Mouse (Mus musculus) cerebellum, adult (tissue): ENCODE data around the gene Tmem223.
"Not testable (repeated sequence)": the region's sequence is repeated elsewhere in the genome, so short reads cannot be mapped to it uniquely, and the experiment has no call there.

Experiments
- ATAC-seq: cut with Nextera tagmentation; 2 replicates; pipeline ENCODE4 v1.9.2; 2017; ENCODE audit warnings: mild to moderate bottlenecking, moderate library complexity, mixed read lengths; ENCODE audit not compliant: insufficient number of reproducible peaks, low FRiP score, low TSS enrichment

The Tmem223 gene

GRCm38 (mm10) chr19:8770567-8771270 is at the start of gene Tmem223:
TSS of gene Tmem223 (plus strand) at chr19:8770996.
- peak; percentile 52; the same call in 1 of the 2 replicates for ATAC-seq

DNA sequence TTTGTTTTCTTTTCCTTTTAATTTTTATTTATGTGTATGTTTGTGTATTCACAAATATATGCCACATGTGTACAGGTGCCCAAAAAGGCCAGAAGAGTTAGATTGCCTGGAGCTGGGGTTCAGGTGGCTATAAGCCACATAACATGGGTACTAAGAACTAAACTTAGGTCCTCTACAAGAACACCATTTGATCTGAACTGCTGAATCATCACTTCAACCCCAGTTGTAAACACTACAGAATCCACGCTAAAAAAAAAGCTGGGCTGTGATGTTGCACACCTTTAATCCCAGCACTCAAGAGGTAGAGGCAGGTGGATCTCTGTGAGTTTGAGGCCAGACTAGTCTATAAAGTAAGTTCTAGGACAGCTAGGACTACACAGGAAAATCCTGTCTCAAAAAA is 49.4 kb upstream of the Tmem223 start:
- no peak for ATAC-seq

GRCm38 (mm10) chr19:8722021-8722420 is 48.8 kb upstream of the Tmem223 start:
- no peak for ATAC-seq

DNA sequence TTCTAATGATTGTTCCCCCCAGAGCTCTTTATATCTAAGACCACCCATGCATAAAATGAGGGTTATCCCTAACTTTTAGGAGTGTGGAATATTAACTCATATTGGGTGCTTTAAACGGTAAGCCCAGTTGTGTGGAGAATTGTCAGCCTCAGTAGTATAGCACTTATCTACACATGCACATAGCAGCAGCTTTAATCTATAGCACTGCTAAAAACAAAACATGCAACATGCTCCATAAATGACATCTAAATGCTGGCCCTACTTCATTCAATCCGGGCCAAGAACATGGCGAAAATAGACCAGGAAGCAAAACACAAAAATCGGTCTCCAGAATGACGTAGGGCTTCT is 48.3 kb upstream of the Tmem223 start:
- ATAC-seq = no peak

DNA sequence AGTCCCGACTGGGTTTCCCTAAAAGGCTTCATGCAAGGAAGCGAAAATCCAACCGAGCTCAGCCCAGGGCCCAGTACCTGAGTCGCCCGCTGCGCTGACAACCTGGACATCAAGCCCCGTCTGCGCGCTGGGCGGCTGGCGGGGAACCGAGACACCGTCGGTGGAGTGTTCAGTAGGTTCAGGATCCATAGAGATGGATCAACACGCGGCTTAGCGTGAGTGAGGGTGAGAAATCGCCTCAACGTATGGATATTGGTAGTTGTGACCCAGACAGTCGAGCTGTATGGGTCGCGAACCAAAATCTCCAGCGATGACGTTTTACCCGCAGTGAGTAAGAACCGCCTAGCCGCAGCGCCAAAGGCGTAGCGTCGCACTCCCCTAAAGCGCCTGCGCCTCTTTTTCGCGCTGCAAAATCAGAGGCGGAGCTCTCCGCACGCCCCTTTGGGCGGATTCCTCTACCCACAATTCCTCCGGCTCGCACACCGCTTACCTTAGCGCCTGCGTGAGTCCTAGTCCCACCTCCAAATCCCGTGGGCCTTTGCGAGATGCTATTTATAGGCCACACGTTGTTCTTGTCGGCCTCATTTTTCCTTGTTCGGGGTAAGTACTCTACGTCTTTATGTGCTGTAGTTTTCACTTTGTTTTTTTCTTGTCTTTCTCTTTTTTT is 47.8 kb upstream of the Tmem223 start, which contains the start of gene Slc3a2:
Slc3a2 (minus strand) TSS at position 463 of the 667 bp plus-strand sequence.
- peak; percentile 91 for ATAC-seq

- ATAC-seq = no peak
Observed at GRCm38 (mm10) chr19:8723574-8724346, 47.0 kb upstream of the Tmem223 start.

- no peak for ATAC-seq
Observed at GRCm38 (mm10) chr19:8724392-8724791, 46.4 kb upstream of the Tmem223 start.

DNA sequence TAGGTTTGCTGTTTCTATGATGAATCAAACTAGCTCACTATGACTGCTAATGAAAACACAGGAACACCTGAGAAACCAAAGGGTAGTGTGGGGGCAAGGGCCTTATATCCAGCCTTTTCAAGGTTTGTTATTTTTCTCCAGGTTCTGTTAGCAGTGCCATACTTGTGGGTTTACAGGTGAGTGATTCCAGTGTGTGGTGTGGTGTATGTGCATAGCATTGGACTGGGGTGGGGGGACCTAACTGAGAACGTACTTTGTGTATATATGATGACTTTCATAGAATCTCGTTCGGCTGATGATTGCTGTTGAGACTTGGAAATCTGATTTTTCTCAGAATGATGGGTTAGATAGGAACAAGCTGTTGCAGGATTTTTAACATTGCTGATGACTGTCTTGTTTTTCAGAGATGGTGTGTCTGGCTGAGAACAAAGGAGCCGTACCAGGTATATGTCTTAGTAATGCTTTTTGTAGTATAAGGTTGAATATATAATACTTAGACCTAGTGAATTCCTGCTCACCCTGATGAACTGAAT is 45.6 kb upstream of the Tmem223 start:
- ATAC-seq = no peak

DNA sequence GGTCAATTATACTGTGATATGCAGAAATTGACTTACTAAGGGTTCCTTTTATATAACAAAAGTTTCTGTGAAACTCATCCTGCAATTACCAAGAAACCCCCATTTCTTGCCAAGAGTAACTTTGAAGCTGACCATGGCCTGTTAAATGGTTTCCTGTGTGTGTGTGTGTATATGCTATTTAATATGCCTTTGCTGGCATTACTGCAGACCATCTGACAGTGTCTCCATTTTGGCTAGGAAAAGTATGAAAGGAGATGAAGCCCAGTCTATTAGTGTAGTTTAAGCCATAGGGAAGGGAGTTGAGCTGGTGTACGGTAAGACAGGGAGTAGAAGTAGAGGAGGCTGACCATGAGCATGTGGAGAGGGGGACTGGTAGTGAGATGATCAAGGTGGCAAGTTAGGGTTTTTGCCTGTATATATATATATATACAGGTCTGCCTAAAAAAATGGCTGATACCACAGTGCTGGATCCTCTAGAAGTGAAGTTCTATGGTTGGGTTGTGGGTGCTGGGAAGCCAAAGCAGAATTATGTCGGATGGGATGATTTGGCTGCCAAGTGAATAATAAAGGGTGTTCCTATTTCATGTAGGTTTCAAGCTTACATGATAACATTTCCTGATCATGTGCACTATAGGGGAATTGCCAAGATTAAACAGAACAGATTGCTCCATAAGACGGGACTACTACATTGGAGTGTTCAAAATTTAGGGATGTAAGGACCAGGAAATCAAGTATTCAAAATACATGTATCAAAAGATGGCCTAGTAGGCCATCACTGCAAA is 44.0 kb upstream of the Tmem223 start:
- no peak for ATAC-seq

DNA sequence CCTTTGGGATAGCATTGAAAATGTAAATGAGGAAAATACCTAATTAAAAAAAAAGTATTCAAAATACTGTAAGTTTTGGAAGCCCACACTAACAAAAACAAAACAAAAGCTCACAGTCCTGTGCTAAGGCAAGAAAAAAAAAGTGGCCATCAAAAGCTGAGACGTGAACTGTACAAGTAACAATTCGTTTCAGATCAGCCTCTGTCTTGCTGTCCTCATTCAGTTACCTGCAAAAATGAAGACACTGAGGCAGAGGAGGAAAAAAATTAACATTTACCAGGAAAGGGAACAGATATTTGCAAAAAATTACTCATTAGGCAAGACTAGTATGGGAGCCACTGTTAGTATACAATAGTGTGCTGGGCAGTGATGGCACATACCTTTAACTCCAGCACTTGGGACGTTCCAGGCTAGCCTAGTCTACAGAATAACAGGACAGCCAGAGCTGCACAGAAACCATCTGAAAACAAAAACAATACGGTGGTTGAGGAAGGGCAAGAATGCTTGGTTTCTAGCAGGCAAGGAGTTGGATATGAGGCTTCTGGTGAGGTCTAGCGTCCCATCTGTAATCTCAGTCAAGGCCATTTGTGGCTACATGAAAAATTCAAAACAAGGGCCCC is 43.2 kb upstream of the Tmem223 start:
- no peak for ATAC-seq

DNA sequence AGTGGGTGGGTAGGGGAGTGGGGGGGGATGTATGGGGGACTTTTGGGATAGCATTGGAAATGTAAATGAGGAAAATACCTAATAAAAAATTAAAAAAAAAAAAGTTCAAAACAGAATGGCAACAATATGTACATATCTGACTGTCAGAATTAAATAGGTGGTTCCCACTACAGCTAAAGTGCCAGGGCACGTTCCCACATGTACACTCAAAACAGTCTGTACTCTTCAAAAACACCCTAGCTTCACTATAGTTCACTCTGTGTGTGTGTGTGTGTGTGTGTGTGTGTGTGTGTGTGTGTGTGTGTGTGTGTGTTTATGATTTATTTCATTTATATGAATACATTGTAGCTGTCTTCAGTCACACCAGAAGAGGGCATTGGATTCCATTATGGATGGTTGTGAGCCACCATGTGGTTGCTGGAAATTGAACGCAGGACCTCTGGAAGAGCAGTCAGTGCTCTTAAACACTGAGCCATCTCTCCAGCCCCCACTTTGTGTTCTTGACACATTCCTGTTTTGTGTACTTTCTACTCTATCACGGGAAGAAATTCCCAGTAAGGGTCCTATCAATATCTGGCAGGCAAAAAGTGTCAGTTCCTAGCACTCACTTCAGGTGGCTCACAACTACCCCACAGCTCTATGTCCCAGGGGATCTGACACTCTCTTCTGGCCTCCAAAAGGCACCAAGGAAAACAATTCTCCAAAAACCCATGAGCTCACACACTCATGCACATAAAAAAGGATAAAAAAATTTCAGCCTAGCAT is 42.3 kb upstream of the Tmem223 start:
- not testable (repeated sequence) for ATAC-seq

DNA sequence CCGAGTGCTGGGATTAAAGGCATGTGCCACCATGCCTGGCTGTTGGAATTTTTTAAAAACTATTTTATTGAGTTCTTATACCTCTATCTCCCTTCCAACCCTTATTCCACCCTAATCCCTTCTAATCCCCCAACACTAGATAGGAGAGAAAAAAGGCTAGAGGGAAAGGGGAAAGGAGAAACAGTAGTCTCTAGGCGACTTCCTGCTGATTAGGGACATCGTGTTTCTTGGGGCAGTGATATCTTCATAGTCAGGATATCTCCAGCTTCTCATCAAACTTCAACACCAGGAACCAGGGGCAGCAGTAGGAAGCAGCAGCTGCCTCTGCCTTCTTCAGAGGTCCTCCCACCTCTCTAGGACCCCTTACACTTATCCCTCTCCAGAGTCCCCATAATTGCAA is 36.5 kb upstream of the Tmem223 start:
- ATAC-seq = no peak

DNA sequence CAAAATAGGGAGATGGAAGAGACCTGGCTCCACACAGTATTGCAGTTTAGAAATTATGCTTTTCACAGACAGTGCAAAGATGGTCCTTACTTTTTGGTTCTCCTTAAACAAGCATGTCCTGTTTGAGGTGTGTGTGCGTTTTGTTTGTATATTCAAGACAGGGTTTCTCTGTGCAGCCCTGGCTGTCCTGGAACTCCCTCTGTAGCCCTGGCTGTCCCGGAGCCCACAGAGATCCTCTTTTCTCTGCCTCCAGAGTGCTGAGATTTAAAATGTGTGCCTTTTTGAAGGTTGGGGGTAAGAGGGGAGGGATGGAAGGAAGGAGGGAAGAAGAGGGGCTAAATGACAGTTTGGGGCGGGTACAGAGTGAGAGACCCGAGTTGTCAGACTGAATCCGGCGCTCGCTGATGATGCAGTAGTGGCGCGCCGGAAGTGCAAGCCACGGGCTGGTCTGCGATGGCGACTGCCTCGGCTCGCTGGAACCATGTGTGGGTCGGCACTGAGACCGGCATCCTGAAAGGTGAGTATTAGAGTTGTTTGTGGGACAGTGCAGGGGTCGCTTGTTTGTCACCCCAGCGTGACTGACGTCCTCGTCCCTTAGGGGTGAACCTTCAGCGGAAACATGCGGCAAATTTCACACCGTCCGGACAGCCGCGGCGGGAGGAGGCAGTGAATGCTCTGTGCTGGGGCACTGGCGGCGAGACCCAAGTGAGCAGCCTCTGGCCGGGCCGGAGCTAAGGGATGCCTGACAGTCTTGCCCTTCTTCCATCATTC is 35.2 kb upstream of the Tmem223 start, which contains the start of gene Wdr74:
Wdr74 (plus strand) TSS at position 439 of the 771 bp plus-strand sequence.
- peak; percentile 64; the same call in 1 of the 2 replicates for ATAC-seq

GRCm38 (mm10) chr19:8736160-8736467 is 34.7 kb upstream of the Tmem223 start:
- no peak for ATAC-seq

DNA sequence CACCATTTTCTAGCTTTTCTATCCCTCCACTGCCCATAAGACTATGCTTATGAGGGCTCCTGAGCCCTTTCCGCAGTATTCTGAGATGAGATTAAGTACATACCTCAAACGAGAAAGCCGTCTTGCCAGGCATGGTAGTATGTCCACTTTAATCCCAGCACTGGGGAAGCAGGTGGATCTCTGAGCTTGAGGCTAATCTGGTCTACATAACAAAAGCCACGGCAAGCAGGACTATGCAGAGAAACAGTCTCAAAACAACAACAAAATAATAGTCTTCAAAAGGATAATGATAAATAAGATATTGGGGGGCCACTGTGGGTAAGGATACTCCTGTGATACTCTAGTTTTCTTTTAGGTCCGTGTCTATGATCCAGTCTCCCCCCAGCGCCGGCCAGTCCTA is 31.9 kb upstream of the Tmem223 start:
- ATAC-seq = no peak

DNA sequence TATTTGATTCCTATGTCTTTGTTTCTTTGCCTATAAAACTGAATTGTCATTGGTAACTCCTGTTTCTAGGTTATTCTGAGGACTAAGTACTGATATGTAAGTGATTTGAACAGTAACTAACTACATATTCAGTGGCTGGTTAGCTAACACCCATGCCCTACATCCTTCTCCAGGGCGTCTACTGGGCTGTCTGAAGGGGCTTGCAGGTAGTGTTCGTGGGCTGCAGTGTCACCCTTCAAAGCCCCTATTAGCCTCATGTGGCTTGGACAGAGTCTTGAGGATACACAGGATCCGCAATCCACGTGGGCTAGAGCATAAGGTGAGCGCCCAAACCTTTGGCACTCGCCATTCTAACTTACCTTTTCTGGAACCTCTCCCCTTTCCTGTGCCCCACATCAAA is 31.1 kb upstream of the Tmem223 start:
- ATAC-seq = no peak

- no peak for ATAC-seq
Observed at GRCm38 (mm10) chr19:8740603-8741002, 30.2 kb upstream of the Tmem223 start, which contains the start of gene 1700092M07Rik. TSS of gene 1700092M07Rik (plus strand) at chr19:8740718.

- peak; percentile 96 for ATAC-seq
Observed at GRCm38 (mm10) chr19:8741243-8741869, 29.4 kb upstream of the Tmem223 start, which contains the start of gene Stx5a. TSS of gene Stx5a (plus strand) at chr19:8741413.
